Mouse (Mus musculus) kidney, adult 9 months (tissue): ENCODE results near the gene Mgat3.

ENCODE experiments used
- DNase-seq: peaks from one replicate; pipeline ENCODE4 v3.0.0; 2022

The Mgat3 gene

DNA sequence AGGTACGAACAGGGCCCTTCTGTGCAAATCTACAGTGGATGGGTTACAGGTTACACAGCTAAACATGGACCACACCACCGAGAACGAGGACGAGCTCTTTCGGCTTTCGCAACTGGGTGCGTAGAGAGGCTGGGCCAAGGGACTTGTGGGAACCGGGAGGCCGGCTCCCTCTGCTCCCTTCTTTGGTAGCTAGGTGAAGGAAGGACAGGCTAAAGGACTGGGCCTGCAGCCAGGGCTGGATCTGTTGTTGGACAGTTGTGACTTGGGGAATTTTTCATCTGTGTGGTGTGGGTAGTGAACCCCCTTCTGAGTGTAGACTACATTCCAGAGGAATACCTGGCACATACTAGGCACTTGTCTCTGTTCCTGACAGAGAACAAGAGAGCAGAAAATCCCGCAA is 20.9 kb upstream of the Mgat3 start:
- DNase-seq = no peak

DNA sequence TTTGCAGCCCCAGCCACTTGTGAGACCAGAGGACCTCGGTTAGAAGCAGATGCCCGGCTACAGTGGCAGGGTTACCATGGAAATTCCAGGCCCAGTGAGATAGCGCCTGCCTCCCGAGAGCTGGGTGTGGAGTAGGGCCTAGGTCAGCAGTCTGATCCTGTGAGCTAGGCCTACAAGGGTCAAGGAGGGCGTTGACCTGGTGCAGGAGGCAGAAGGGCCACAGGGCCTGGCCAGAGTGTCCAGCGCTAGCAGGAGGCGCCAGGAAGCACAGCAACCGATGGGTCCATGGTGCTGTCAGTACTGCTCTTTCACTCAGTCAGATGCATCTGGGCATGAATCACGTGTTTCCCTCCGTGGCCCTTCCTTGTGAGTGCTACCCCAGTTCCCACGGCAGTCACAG is 19.8 kb upstream of the Mgat3 start:
- no peak for DNase-seq

GRCm38 (mm10) chr15:80155707-80156106 is 17.8 kb upstream of the Mgat3 start:
- no peak for DNase-seq

DNA sequence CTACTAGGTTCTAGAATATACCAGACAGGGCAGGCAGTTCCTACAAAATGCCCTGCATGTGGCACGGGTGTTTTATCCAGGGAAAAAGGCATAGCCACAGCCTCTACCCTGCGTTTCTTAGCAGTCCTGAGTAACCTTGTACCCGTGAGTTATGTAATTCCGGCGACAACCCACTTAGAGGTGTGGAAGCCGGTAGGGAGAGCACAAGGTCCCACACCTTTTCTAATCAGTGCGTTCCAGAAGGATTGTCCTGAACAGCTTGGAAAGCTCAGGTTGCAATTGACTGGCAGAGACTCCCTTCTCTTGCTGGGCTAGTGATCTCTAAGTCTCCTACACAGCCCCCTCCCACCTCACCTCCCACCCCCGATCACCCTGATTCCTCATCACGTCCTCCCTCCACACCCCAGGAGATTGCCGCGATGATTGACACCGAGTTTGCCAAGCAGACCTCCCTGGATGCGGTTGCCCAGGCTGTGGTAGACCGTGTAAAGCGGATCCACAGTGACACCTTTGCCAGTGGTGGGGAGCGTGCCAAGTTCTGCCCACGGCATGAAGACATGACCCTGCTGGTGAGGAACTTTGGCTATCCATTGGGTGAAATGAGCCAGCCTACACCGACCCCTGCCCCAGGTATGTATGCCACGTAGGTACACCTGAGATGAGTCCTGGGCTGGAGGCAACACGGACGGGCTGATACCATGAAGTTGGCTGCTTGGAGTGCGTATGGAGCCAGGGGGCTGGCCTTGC is 16.2 kb upstream of the Mgat3 start:
- DNase-seq = no peak

- no peak for DNase-seq
Measured at GRCm38 (mm10) chr15:80158001-80158706, 15.4 kb upstream of the Mgat3 start.

DNA sequence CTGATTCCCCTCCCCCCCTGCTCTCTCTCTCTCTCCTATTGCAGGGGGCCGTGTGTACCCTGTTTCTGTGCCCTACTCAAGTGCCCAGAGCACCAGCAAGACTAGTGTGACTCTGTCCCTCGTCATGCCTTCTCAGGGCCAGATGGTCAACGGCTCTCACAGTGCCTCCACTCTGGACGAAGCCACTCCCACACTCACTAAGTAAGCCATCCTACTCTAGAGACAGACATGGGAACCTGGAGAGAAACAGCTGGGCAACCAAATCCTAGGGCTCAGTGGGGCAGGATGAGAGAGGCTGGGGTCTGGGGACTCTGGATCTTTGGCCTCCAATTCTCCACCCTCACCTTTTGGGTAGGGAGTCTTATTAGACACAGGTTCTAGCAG is 14.8 kb upstream of the Mgat3 start:
- DNase-seq = no peak

- peak; percentile 93 for DNase-seq
Measured at GRCm38 (mm10) chr15:80159286-80159901, 14.1 kb upstream of the Mgat3 start.

GRCm38 (mm10) chr15:80160223-80160622 is 13.3 kb upstream of the Mgat3 start:
- no peak for DNase-seq

DNA sequence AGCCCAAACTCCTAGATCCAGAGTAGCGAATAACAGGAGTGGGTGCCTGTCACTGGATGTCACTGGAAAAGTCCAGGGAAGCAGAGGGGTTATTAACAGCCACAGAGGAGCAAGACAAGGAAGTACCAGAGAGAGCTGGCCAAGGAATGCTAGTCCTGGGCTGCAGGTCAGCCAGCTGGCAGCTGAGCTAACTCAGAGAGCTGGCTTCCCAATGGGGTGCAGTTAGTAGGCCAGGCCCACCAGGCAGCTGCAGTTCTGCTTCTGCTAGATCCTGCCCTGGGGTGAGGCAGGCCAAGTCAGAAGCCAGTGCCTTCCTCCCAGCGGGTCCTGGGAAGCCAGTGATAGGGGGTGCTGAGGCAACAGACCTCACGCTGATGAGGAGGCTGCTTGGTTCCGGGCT is 12.8 kb upstream of the Mgat3 start:
- DNase-seq = no peak

- DNase-seq = no peak
Measured at GRCm38 (mm10) chr15:80161199-80161598, 12.3 kb upstream of the Mgat3 start.

GRCm38 (mm10) chr15:80162401-80162964 is 11.0 kb upstream of the Mgat3 start:
- DNase-seq = no peak

DNA sequence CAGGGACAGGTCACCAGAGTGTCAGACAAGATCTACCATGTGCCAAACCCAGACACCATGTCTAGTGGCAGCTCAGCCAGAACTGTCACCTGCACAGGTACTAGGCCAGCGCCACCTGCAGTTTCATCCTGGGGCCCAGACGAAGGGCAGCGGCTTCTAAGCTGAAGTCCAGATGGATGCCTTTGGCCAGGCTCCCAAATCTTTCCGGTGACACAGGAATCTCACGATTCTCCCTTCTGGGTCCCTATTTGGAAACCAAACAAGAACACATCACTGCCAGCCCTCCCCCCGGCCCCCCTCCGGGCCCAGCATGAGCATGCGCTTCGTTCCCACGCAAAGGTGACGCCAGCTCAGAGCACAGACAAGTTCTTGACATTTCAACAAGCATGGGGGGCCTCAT is 10.2 kb upstream of the Mgat3 start:
- no peak for DNase-seq

- no peak for DNase-seq
Measured at GRCm38 (mm10) chr15:80163716-80164115, 9.8 kb upstream of the Mgat3 start.

DNA sequence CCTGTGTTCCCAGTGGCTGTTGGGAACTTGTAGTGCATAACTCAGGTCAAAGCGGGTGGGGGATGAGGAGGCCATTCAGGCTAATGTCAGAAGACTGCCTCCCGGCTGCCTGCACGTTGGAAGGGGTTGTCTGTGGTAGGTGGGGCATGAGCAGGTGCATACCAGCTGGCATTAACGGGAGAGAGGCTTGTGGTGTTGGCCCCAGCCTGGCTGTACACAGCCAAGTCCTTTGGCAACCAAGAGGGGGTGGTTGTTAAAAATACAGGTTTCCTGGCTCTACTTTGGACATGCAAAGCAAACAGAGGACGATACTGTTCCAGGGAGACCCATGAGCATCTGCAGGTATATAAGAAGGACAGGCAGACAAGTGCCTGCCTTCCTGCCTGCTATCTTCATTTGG is 8.1 kb upstream of the Mgat3 start:
- no peak for DNase-seq

- DNase-seq = no peak
Measured at GRCm38 (mm10) chr15:80169484-80169883, 4.0 kb upstream of the Mgat3 start.

GRCm38 (mm10) chr15:80170357-80170756 is 3.2 kb upstream of the Mgat3 start:
- peak; percentile 88 for DNase-seq

- DNase-seq = no peak
Measured at GRCm38 (mm10) chr15:80171286-80171685, 2.2 kb upstream of the Mgat3 start.

- peak; percentile 69 for DNase-seq
Measured at GRCm38 (mm10) chr15:80171791-80172190, 1.7 kb upstream of the Mgat3 start.

- no peak for DNase-seq
Measured at GRCm38 (mm10) chr15:80173781-80174597, 468 bp downstream of the Mgat3 start.

DNA sequence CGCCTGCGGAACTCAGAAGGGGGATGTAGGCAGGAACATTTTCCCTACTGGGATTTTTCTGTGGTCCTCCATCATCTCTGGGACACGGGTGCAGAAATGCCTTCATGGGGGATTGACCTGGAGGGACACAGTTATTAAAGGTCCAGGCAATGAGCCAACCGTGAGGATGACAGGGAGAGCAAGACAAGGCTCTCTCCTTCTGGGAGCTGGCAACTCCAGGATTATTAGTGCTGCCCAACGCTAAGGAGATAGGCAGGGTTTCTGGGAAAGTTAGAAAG is 1.0 kb downstream of the Mgat3 start:
- no peak for DNase-seq

DNA sequence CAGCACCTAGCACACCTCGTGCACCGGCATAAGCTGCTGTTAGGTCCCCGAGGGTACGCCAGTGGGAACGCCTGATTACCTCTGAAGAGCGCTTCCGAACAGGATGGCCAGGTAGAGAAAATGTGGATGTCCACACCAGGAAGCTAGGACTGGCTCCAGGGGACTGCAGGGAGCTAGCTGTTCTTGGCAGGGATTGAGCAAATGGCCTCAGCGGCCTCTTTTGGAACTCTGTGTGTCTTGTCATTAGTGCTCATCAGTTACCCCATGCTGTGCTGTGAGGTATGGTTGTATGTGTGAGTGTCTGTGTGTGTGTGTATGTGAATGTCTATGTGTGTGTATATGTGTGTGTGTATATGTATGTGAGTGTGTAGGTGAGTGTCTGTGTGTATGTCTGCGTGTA is 1.8 kb downstream of the Mgat3 start:
- DNase-seq = no peak

GRCm38 (mm10) chr15:80175756-80176155 is 2.2 kb downstream of the Mgat3 start:
- no peak for DNase-seq

DNA sequence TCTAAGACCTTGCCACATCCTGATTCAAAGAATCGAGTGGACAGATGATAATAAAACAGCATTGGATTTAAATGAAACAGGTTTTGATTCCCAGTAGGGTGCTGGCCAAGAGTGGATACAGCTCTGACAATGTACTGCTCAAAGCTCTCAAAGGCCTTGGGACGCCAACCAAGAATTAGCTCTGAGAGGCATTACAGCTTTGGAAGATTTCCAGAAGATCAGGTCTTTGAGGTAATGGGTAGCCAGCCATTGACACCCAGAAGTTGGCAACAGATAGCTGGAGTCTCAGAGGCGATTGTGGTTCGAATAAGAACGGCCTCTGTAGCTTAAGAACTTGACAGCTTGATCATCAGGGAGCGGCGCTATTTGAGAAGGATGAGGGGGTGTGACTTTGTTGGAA is 8.0 kb downstream of the Mgat3 start:
- DNase-seq = peak; percentile 85
